Mouse (Mus musculus): ENCODE results near the gene Ttc41. TPM values are rescaled to one million over a fixed set of nuclear protein-coding genes. Genes with fewer than 3 reads are reported as not detected.

Ttc41 gene
- polyA plus RNA-seq, 1 experiment from 2014 or later = 2.0 TPM

- H3K4me1 ChIP-seq (replicated peaks) = 0 out of 2 replicates have a peak, but pooled peaks cover 4% of the 10 kb centered on the region
- ATAC-seq = no peak
- H3K36me3 ChIP-seq = no peaks in the 10 kb centered on the region
- H3K27me3 ChIP-seq (replicated peaks) = no peaks in the 10 kb centered on the region
- H3K4me2 ChIP-seq (replicated peaks) = no peak overlapping the region
- H3K9me3 ChIP-seq = no peaks in the 10 kb centered on the region
- no peak overlapping the region for H3K9ac ChIP-seq
- no peak overlapping the region for H3K4me3 ChIP-seq (replicated peaks)
- H3K27ac ChIP-seq = no peak overlapping the region
- 82% methylated on average over 7 of the region's 7 CpGs for WGBS
Observed at GRCm38 (mm10) chr10:86789146-86789672, 83.6 kb downstream of the Ttc41 start.

- no peak overlapping the region for H3K27ac ChIP-seq
- peak; percentile 52; the same call in 1 of the 2 replicates for ATAC-seq
Observed at GRCm38 (mm10) chr10:86791507-86792184, 86.0 kb downstream of the Ttc41 start.

GRCm38 (mm10) chr10:86793509-86793951, 87.9 kb downstream of the Ttc41 start:
- Histone ChIP-seq H3K9ac (no peak overlapping the region), H3K36me3 (no peaks in the 10 kb centered on the region), H3K4me2 (replicated peaks) (no peak overlapping the region), H3K4me1 (replicated peaks) (no peaks in the 10 kb centered on the region), H3K27me3 (replicated peaks) (no peaks in the 10 kb centered on the region), H3K27ac (no peak overlapping the region), H3K9me3 (no peaks in the 10 kb centered on the region), H3K4me3 (replicated peaks) (no peak overlapping the region)
- no peak for ATAC-seq
- WGBS = 64% methylated on average over 2 of the region's 2 CpGs

More at GRCm38 (mm10) chr10:86791507-86792184, 86.0 kb downstream of the Ttc41 start:
- Histone ChIP-seq H3K4me3 (replicated peaks) (no peak overlapping the region), H3K27me3 (replicated peaks) (no peaks in the 10 kb centered on the region), H3K9ac (no peak overlapping the region), H3K4me1 (replicated peaks) (0 out of 2 replicates have a peak, but pooled peaks cover 4% of the 10 kb centered on the region), H3K36me3 (no peaks in the 10 kb centered on the region), H3K4me2 (replicated peaks) (no peak overlapping the region), H3K9me3 (no peaks in the 10 kb centered on the region)
- WGBS = 46% methylated on average over 7 of the region's 7 CpGs

GRCm38 (mm10) chr10:86794196-86794595, 88.6 kb downstream of the Ttc41 start:
- Histone ChIP-seq H3K27ac (no peak overlapping the region), H3K27me3 (replicated peaks) (no peaks in the 10 kb centered on the region), H3K4me3 (replicated peaks) (no peak overlapping the region), H3K9me3 (no peaks in the 10 kb centered on the region), H3K4me1 (replicated peaks) (no peaks in the 10 kb centered on the region), H3K9ac (no peak overlapping the region), H3K36me3 (no peaks in the 10 kb centered on the region), H3K4me2 (replicated peaks) (no peak overlapping the region)
- ATAC-seq = no peak
- 89% methylated on average over 4 of the region's 4 CpGs for WGBS

- no peaks in the 10 kb centered on the region for H3K36me3 ChIP-seq
- 89% methylated on average over 9 of the region's 9 CpGs for WGBS
- H3K27me3 ChIP-seq (replicated peaks) = no peaks in the 10 kb centered on the region
- ATAC-seq = no peak
- H3K27ac ChIP-seq = no peak overlapping the region
- H3K9ac ChIP-seq = no peak overlapping the region
- no peaks in the 10 kb centered on the region for H3K4me1 ChIP-seq (replicated peaks)
- H3K4me2 ChIP-seq (replicated peaks) = no peak overlapping the region
- no peaks in the 10 kb centered on the region for H3K9me3 ChIP-seq
- H3K4me3 ChIP-seq (replicated peaks) = no peak overlapping the region
Observed at GRCm38 (mm10) chr10:86794794-86795535, 89.4 kb downstream of the Ttc41 start.

GRCm38 (mm10) chr10:86796073-86796741, 90.6 kb downstream of the Ttc41 start:
- ATAC-seq = no peak

DNA sequence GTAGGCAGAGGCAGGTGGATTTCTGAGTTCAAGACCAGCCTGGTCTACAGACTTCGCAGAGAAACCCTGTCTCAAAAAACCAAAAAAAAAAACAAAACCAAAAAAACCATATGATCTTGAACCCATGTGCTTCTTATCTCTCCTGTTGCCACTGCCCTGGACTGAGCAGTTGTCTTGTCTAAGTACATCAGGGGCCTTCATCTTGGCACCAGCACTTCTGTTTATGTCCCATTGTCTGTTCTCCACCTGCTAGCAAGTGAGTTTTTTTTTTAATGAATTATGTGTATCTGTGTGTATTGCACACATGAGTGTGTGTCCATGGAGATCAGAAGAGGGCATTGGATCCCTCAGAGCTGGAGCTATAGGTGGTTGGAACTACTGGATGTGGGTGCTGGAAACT, 101.8 kb downstream of the Ttc41 start:
- Histone ChIP-seq H3K27ac (no peak overlapping the region), H3K4me1 (replicated peaks) (no peaks in the 10 kb centered on the region), H3K27me3 (replicated peaks) (no peaks in the 10 kb centered on the region), H3K9me3 (no peaks in the 10 kb centered on the region), H3K9ac (no peak overlapping the region), H3K4me3 (replicated peaks) (no peak overlapping the region), H3K36me3 (no peaks in the 10 kb centered on the region), H3K4me2 (replicated peaks) (no peak overlapping the region)
- 96% methylated on average over 1 of the region's 1 CpGs for WGBS
- ATAC-seq = no peak

More at GRCm38 (mm10) chr10:86796073-86796741, 90.6 kb downstream of the Ttc41 start:
- Histone ChIP-seq H3K9ac (no peak overlapping the region), H3K4me2 (replicated peaks) (no peak overlapping the region), H3K9me3 (no peaks in the 10 kb centered on the region), H3K4me3 (replicated peaks) (no peak overlapping the region), H3K4me1 (replicated peaks) (no peaks in the 10 kb centered on the region), H3K27me3 (replicated peaks) (no peaks in the 10 kb centered on the region), H3K27ac (no peak overlapping the region), H3K36me3 (no peaks in the 10 kb centered on the region)
- 96% methylated on average over 5 of the region's 5 CpGs for WGBS

- ATAC-seq = no peak
- Histone ChIP-seq H3K4me2 (replicated peaks) (no peak overlapping the region), H3K9ac (no peak overlapping the region), H3K27ac (no peak overlapping the region), H3K9me3 (no peaks in the 10 kb centered on the region), H3K4me3 (replicated peaks) (no peak overlapping the region), H3K4me1 (replicated peaks) (no peaks in the 10 kb centered on the region), H3K36me3 (no peaks in the 10 kb centered on the region), H3K27me3 (replicated peaks) (no peaks in the 10 kb centered on the region)
- 83% methylated on average over 15 of the region's 15 CpGs for WGBS
Observed at GRCm38 (mm10) chr10:86808013-86808758, 102.6 kb downstream of the Ttc41 start.

- no peak overlapping the region for H3K9ac ChIP-seq
- no peak overlapping the region for H3K4me2 ChIP-seq (replicated peaks)
- no peak overlapping the region for H3K27ac ChIP-seq
- H3K9me3 ChIP-seq = no peaks in the 10 kb centered on the region
- no peaks in the 10 kb centered on the region for H3K36me3 ChIP-seq
- H3K27me3 ChIP-seq (replicated peaks) = no peaks in the 10 kb centered on the region
- no peak overlapping the region for H3K4me3 ChIP-seq (replicated peaks)
- no peaks in the 10 kb centered on the region for H3K4me1 ChIP-seq (replicated peaks)
- ATAC-seq = no peak
- 83% methylated on average over 9 of the region's 9 CpGs for WGBS
Observed at GRCm38 (mm10) chr10:86810000-86810399, 104.4 kb downstream of the Ttc41 start.

- Histone ChIP-seq H3K4me2 (replicated peaks) (no peak overlapping the region), H3K27ac (no peak overlapping the region), H3K36me3 (no peaks in the 10 kb centered on the region), H3K4me3 (replicated peaks) (no peak overlapping the region), H3K9ac (no peak overlapping the region), H3K27me3 (replicated peaks) (no peaks in the 10 kb centered on the region), H3K4me1 (replicated peaks) (no peaks in the 10 kb centered on the region), H3K9me3 (no peaks in the 10 kb centered on the region)
- WGBS = 84% methylated on average over 5 of the region's 5 CpGs
- no peak for ATAC-seq
Observed at GRCm38 (mm10) chr10:86810612-86811011, 105.0 kb downstream of the Ttc41 start.

DNA sequence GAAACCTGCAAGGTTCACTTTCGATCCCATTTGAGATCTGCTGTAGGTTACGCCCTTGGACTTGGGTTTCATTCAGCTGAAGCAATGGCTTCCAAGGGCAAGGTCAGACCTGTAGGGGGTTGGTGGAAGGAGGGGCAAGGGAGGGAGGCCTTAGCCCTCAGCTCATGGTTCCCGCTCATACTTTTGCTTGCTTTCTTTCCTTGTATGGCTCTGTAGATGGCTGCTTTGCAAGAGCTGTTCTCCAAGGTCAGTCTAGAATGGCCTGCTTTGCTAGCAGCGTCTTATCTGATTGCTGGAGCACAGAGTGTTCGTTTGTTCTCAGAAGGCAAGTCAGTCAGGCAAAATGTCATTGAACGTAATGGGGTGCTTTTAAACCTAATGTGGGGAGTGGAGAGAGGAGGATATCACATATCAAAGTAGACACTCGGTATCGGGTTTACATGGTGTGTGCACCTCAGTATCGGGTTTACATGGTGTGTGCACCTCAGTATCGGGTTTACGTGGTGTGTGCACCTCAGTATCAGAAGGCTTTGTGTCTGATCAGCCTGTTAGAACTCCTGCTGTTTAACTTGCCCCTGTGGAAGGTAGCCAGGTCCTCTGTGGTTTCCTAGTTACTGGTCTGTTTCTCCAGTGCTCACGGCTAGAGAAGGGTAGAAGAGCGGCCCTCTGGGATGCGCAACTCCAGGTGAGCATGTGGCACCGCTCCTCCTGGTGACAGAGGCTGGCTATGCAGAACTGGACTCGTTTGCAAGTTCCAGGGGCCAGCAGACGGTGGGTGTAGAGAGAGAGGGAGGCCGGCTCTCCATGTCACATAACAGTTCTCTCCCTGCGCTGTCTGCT, 108.9 kb downstream of the Ttc41 start:
- WGBS = 74% methylated on average over 19 of the region's 19 CpGs
- H3K9ac ChIP-seq = no peak overlapping the region
- peak; percentile 82 for ATAC-seq

More for the DNA sequence above, 108.9 kb downstream of the Ttc41 start:
- H3K4me2 ChIP-seq (replicated peaks) = no peak overlapping the region
- H3K36me3 ChIP-seq = no peaks in the 10 kb centered on the region
- no peaks in the 10 kb centered on the region for H3K9me3 ChIP-seq
- H3K27ac ChIP-seq = no peak overlapping the region; the same call in 1 of the 2 replicates
- no peak overlapping the region for H3K4me3 ChIP-seq (replicated peaks)
- H3K4me1 ChIP-seq (replicated peaks) = peaks cover 3% of the 10 kb centered on the region; the same call in 1 of the 2 replicates
- no peaks in the 10 kb centered on the region for H3K27me3 ChIP-seq (replicated peaks)
